Mouse (Mus musculus) megakaryocyte-erythroid progenitor cell, adult 5-6 weeks (primary cell): ENCODE results near the gene Tmem190. TPM values are rescaled to one million over a fixed set of nuclear protein-coding genes. Genes with fewer than 3 reads are reported as not detected.
"Not testable (repeated sequence)": the region's sequence is repeated elsewhere in the genome, so short reads cannot be mapped to it uniquely, and the experiment has no call there.

Experiments
- ATAC-seq: replicated peaks from 2 replicates; pipeline ENCODE4 v1.8.0; 2016; ENCODE audit warnings: mild to moderate bottlenecking, inconsistent platforms; ENCODE audit not compliant: severe bottlenecking, poor library complexity, low FRiP score, low TSS enrichment
- total RNA-seq, 2 experiments: library from RNA; stranded (forward) in 1 of 2; stranded (reverse) in 1 of 2; fragments of 200-1000, 215-1000 nt in 1 of 2; fragments of >200 nt in 1 of 2; fragmentation: Nextera tagmentation in 1 of 2; gene quantifications; 2 replicates each; pipeline ENCODE4 v1.2.3; 2014 to 2017

Tmem190 gene
- total RNA-seq, 2 experiments from 2014 or later: not detected

DNA sequence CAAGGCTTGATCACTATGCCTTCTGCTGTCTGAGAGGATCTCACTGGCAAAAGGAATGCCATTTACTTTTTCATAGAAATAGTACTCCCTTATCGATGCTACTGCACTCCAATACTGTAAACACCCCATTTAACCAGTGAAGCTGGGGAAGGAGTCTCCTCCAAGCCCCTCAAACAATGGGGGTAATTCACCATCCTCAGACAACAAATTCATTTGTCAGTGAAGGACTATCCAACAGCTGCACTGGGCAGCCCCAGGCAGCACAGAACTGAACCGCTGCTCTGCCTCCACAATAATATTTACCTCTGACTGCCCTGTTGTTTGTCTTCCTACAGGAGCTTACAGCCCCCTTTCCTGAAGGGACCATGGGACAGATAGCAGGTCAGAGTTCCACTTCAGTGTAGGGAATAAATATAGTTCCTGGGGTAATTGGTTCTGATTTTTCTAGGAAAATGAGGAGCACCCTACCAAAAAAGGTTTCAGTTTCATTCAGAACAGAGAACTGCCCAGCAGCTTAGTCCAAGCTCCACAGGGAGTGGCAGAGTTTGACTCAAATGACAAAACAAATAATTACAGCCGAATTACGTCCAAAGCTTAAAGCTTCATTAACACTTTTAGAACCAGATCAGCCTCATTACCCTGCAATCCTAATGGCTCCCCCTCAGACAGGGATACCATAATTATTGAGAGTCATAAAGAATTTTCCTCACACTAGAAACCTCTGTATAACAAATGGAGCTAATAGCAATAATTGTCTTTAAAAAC is 17.6 kb upstream of the Tmem190 start:
- no peak for ATAC-seq

DNA sequence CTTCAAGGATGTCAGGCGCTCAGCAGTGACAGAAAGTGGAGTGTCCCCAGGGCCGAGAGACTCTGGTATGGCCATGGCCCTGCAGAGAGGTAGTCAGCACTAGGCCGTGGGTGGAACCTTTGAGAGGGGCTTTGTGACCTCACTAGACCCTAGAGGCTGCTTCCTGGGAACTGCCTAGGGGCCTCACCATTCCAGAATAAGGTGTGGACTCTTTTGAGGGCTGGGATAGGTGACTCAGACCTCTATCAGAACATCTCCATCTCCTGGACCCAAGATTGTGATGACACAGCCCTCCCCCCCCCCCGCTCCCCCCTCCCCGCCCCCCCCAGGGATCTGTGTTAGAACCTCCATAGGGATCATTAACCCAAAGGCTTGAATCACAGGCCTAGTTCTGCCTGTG is 11.5 kb upstream of the Tmem190 start, which contains the start of gene Fam71e2:
Gene Fam71e2, minus strand, starts transcription at position 101 of the 400 bp plus-strand sequence.
- no peak for ATAC-seq

DNA sequence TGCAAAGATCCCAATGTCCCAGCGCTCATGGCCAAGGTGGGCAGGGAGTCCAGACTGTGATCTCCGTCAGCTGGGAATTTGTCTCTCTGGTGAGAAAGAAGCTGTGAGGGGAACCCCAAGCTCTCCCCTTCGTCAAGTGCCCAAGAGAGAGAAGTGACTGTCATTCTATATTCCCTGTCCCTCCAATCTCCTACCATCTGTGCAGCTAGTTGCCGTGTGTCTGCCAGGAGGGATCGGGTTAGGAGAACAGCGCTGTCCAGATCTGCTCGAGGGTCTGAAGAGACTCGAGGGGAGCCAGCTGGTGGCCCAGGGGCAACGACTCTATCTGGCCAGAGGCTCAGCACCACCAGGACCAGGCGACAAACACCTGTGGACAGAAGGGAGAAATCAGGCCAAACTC is 6.6 kb upstream of the Tmem190 start:
- no peak for ATAC-seq

DNA sequence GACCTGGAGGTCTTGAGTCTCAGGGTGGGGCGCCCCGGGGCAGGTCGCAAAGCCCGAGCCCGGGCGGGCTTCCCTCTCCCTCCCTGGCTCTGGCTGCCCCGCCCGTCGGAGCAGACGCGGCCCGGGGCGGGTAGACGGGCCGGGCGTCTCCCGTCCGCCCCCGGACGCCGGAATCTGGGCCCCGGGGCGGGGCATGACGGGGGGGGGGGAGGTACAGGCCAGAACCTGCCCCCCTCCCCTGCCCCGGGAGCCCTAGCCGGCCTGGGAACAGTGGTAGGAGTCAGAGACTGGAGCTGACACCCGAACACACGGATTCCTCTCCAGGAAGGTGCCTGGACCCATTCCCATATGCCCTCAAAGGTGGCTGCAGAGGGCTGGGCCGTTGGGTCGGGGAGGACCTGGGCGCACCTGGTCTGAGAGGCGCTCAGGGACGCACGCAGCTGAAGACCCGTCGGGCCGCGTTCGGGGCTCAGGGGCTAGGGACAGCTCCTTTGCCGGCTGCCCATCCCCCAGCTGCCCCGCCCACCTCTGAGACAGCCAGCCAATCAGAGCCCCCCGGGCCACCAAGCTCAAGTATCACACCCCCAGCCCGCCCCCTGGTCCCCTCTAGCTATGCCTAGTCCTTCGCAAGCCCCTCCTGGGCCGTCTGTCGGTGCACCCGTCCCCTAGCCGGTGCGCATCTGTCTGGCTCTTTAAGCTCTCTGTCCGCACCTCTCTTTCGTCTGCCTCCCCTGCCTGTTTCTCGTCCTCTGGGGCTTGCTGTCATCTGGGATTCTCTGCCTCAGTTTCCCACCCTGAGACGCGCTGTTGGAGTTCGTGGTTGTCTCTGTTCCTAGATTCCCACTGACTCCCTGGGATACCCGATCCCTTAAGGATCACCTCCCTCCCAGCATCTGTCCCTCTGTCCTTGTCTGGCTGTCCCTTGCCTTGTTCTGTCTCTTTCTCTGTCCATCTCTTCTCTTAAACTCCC is 5.6 kb upstream of the Tmem190 start:
- ATAC-seq: peak; percentile 38

DNA sequence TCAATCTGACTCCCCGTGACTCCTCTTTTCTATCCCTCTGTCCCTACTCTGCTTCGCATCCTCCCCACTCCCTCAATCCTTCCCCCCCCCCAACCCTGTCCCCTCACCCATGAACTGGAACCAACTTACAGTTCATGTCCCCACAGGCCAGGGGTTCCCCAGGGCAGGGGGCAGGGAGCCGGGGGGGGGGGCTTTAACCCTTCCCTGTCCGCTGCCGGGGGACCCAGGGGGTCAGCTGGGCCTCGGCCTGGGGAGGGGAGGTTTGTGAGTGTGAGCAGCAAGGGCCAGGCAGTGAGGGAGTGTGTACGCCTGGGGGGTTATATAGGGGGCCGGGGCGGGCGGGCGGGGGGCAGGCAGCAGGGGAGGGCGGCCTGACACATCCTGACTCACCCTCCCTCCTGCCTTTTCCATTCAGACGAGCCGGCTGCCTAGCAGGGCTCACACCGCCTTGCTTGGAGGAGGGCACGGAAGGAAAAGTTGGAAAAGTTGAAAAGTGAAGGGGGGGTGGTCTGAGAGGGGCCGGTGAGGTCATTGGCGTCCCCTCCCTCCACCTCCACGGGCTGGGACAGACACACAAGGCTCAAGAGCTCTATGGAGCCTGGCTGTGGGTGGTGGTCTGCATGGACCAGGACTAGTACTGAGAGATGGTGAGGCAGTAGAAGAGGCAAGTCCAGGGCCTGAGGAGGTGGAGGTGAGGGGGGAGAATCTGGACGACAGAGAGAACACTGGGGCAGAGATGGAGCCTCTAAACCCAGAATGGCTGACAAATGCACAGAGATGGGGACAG is 4.7 kb upstream of the Tmem190 start:
- no peak for ATAC-seq

DNA sequence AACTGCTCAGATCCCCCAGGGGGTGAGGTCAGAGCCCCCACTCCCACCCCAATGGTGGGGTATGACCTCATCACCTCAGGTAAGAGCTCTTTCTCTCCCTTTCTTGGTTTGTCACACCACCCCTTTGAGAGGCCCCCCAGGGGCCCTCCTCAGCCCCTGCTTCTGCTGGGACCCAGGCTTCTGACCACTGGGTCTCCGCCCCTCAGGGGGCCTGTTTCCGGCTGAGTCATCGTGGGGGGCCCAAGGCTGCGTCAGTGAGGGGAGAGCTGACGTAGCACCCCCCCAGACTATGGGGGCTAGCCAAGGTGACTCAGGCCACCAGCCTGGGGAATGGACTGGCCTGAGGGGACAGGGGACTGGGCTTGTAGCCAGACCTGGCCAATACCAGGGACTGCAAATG is 2.8 kb upstream of the Tmem190 start:
- ATAC-seq: no peak

DNA sequence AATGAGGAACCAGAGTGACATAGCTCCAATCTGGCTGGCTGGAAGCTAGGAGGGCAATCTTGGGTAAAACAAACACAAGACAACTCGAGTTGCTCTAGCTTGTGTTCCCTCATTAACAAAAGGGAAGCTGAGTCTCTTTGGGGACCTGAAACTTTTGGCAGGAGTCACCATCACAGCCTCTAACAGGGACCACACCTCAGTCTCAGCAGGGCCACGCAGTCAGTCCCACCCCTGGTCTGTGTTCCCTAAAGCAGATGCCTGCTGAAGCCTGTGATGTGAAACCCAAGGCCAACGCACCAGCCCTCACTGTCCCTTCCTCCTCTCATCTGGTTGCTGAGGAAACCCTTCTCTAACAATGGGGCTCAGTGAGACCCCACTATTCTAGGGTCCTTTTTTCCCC is 607 bp upstream of the Tmem190 start:
- ATAC-seq: no peak

DNA sequence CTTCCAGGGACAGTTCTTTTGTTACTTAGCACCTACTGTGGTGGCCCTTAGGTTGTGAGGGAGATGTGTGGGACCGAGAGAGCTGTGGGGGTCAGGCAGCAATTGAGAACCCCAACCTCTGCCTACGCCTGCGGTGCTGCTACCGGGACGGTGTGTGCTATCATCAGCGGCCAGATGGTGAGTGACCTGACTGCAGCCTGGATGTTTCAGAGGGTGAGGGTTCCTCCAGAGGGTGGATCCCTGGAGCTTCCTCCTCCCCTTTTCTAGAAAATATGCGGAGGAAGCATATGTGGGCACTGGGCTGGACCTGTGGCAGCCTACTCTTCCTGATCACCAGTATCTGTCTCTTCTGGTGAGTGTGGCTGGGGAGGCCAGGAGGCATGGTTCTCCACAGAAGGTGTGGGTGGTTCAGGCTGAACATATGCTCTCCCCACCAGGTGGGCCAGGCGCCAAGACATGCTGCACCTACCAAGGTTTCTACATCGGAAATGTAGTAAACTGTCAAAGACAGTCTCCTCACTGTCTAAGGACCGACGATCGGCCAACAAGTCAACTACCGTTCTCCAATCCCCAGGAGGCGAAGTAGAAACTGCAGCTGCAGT is 1.0 kb downstream of the Tmem190 start:
- ATAC-seq: peak; percentile 75

DNA sequence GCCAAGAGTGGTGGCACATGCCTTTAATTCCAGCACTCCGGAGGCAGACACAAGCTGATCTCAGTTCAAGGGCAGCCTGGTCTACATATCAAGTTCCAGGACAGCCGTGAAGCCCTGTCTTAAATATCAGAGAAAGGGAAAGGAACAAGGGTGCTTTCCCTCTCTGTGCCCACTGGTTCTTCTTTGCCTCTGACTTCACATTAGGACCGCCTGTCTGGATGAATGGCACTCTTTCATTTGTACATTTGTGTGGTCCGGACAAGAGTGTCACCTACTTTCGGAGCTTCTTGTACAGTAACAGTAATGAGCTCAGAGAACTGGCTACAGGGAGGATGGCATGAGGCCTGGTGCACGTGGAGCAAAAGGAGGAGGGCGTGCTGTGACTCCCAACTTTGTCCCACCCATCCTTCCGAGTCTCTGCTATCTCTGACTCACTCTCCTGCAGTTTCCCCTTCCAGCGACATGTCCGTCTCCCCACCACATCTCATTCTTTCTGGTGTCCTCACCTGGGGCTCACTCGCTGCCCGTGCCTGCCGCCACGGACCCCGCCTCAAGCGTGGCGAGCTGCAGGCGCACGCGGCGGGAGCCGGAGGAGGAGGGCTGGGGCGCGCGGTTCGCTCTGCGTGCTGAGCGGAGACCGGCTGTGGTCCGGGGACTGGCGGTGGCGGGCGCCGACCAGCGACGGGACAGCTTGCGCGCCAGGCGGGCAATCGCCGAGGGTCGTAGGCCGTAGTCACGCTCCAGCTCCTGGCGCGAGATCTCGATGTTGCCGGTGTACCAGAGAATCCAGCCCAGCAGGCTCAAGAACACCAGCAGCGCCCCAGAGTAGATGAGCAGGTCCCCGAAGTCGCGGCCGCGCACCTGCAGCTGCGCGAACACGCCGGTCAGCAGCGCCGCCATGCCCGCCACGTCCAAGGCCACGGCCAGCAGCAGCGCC is 6.0 kb downstream of the Tmem190 start:
- peak; percentile 58 for ATAC-seq

DNA sequence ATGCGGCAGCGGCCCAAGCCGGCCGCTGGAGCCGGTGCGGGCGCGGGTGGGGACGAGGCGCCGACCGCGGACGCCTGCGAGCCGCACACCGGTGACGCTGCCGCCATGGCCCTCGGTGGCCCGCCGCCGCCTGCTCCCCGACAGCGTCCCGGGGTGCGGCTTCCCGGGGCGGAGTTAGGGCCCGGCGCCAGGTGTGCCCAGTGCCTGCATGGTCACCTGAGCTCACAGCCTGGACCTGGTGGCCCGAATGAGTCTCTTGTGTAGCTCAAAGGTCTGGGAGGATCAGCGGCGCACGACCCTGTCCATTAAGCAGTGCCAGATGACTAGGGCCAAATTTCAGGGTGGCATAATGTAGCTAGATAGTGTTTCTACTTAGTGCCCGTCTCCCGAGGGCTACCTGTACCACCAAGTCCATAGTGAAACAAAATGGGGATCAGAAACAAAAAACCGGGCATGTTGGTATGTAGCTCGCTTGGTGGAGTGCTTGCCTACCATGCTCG is 6.7 kb downstream of the Tmem190 start, which contains the start of gene Tmem238:
Gene Tmem238, minus strand, starts transcription at position 221 of the 500 bp plus-strand sequence.
- ATAC-seq: peak; percentile 16; the same call in 1 of the 2 replicates

DNA sequence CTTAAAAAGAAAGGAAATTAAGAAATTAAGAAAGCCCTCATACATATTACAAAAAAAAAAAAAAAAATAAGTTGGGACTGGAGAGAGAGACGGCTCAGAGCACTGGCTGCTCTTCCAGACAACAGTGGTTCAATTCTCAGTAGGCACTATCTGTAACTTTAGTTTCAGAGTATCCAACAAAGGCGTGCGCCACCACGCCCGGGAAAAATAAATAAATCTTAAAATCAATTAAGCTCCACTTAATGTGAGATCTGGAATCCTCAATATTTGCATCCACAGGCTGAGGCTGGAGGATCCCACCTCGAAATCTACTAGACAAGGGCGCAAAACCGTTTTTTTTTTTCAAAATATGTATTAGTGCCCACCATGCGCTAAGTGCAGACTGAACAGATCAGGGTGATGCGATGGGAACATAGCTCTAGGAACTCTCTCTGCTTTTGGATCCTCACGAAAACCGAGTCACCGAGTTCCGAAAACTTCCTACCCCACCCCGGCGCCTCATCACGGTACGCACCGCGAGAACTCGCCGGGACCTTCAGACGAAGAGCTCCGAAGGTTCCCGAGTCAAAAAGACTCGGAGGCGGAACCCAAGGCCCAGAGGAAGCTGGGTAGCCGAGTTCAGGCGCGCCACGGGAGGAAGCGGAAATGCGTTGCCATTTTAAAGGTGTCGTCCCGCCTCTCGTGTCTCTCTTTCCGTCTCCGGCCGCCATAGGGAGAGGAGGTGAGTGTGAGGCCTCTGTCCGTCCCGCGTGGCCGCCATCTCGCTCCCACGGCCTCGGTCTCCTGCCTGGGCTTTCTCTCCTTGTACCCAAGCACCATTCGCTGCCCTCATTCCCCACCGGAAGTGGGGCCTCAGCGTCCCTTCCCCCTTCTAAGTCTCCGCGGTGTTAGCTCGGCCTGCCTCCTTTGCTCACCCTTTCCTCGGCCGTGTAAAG is 9.8 kb downstream of the Tmem190 start, which contains the start of gene Rpl28:
Gene Rpl28, plus strand, starts transcription at position 597 of the 935 bp plus-strand sequence.
- peak; percentile 85 for ATAC-seq

DNA sequence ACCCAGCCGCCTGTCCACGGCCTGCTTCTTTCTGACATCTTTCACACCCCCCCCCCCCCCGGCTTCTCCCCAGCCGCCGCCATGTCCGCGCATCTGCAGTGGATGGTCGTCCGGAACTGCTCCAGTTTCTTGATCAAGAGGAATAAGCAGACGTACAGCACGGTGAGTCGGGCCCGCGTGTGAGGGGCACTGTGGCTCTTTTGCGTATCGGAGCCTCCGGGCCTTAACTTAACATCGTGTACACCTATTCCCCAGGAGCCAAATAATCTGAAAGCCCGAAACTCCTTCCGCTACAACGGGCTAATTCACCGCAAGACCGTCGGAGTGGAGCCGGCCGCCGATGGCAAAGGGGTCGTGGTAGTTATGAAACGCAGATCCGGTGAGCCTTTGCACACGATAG is 10.5 kb downstream of the Tmem190 start:
- not testable (repeated sequence) for ATAC-seq

DNA sequence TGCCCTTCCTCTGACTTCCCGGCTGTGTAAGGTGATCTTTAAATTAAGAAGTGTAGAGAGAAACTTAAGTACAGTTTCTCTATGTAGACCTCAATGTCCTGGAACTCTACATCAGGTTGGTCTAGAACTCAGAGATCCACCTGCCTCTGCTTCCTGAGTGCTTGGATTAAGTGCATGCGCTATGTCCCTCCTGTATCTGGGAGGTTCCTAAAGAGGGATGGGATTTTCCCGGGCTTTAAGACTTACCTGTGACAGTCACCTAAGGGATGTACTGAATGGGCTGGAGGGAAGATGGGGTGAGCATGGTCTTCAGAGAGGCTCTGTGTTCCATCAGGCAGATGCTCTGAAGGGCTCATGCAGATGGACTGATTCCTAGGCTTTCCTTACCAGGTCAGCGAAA is 10.9 kb downstream of the Tmem190 start:
- no peak for ATAC-seq

DNA sequence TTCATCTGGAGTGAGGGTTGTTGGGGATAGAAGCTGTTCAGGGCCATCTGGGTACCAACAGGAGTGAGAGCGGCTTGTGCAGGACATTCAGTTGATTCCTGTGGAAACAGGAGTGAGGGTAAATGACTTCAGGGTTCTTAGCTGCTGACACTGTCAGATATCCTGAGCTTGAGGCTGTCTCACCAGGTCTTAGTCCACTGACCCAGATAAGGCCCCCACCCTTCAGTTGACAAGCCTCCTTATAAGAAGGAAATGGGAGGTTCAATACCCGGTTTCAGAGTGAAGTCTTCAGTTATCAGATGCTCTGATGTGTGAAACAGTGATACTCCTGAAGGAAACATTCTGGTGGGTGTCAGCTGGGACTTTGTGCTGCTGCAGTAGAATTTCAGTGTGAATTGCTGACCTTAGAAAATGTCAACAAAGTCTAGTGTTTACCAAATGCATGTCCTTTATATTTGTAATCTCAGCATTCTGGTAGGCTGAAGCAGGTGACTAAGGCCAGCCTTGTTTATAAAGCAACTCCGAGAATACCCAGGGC is 12.0 kb downstream of the Tmem190 start:
- ATAC-seq: peak; percentile 16; the same call in 1 of the 2 replicates

DNA sequence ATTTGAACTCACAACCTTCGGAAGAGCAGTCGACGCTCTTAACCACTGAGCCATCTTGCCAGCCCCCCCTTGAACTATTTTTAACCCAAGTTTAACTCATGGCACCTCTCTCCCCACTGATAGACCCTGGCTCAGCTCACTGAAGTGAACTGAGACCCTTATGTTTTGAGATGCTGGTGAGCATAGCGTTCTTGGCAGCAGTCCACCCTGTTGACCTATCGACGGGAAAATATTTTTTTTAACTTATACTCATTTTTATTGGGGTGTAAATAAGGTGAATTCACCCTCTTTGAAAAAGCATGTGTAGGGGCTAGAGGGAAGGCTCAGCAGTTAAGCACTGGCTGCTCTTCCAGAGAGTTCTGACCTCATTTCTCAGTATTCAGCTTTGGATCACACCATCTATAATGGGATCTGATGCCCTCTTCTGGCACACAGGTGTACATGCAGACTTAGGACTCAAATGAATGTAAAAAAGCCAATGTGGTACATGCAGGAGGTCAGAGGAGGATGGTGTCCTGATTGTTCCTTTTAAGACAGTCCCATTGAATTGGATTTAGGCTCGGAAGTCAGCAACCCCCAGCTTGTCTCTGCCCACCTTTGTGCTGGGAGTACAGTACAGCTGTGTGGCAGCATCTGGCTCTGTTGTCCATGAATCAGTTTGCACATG is 13.2 kb downstream of the Tmem190 start:
- ATAC-seq: peak; percentile 12; the same call in 1 of the 2 replicates

DNA sequence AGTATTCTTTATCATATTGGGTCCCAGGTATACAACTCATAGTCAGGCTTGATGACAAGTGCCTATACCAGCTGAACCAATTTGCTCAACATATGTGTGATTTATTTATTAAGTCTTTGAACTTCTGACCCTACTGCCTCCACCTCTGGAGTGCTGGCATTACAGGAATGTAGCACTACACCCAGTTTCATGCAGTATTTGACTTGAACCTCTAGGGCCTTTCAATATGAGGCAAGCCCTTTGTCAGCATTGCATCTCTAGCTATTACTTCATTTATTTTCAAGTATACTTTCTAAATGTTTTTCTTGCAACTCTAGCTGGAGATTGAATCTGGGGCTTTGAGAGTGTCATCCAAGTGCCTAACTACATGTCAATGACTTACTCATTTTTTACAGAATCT is 19.5 kb downstream of the Tmem190 start:
- ATAC-seq: no peak
